Mouse (Mus musculus) CH12.LX (cell line): ENCODE results near the gene Col4a1.

ENCODE experiments used
- CHD1 ChIP-seq: IDR thresholded peaks from 2 replicates; pipeline ENCODE4 v1.6.1; 2012; ENCODE audit warnings: low read depth, low read length, improper control_type of control experiment, inconsistent platforms
- CTCF ChIP-seq, 2 experiments: IDR thresholded peaks in 1 of 2; conservative IDR thresholded peaks in 1 of 2; 2 replicates each; pipeline ENCODE4 v1.5.1; 2011 to 2012; ENCODE audit warnings: low read depth in 2 of 2, low read length in 2 of 2, improper control_type of control experiment in 1 of 2, inconsistent platforms in 1 of 2, mild to moderate bottlenecking in 1 of 2, moderate library complexity in 1 of 2
- E2F4 ChIP-seq: IDR thresholded peaks from 2 replicates; pipeline ENCODE4 v1.6.1; 2011; ENCODE audit warnings: low read depth, low read length, improper control_type of control experiment; ENCODE audit not compliant: insufficient replicate concordance
- EP300 ChIP-seq: IDR thresholded peaks from 2 replicates; pipeline ENCODE4 v1.6.1; 2011; ENCODE audit warnings: low read length, improper control_type of control experiment
- ETS1 ChIP-seq: conservative IDR thresholded peaks from 2 replicates; pipeline ENCODE4 v1.6.1; 2012; ENCODE audit warnings: low read depth, mild to moderate bottlenecking, inconsistent platforms, low read length, improper control_type of control experiment, moderate library complexity
- JUN ChIP-seq: IDR thresholded peaks from 2 replicates; pipeline ENCODE4 v1.6.1; 2011; ENCODE audit warnings: low read depth, mild to moderate bottlenecking, low read length, improper control_type of control experiment, moderate library complexity; ENCODE audit not compliant: insufficient read depth
- JUND ChIP-seq: conservative IDR thresholded peaks from 2 replicates; pipeline ENCODE4 v1.6.1; 2011; ENCODE audit warnings: low read depth, low read length, improper control_type of control experiment
- POLR2A ChIP-seq: IDR thresholded peaks from 2 replicates; pipeline ENCODE4 v1.6.1; 2011; ENCODE audit warnings: low read depth, mild to moderate bottlenecking, improper control_type of control experiment, low read length
- TCF12 ChIP-seq: IDR thresholded peaks from 2 replicates; pipeline ENCODE4 v1.6.1; 2014; ENCODE audit warnings: low read depth, mild to moderate bottlenecking, inconsistent platforms, low read length, improper control_type of control experiment
- UBTF ChIP-seq: IDR thresholded peaks from 2 replicates; pipeline ENCODE4 v1.6.1; 2012; ENCODE audit warnings: low read depth, mild to moderate bottlenecking, inconsistent platforms, low read length, improper control_type of control experiment, moderate library complexity
- USF1 ChIP-seq: IDR thresholded peaks from 2 replicates; pipeline ENCODE4 v1.6.1; 2014; ENCODE audit warnings: low read depth, mild to moderate bottlenecking, inconsistent platforms, low read length, improper control_type of control experiment

DNA sequence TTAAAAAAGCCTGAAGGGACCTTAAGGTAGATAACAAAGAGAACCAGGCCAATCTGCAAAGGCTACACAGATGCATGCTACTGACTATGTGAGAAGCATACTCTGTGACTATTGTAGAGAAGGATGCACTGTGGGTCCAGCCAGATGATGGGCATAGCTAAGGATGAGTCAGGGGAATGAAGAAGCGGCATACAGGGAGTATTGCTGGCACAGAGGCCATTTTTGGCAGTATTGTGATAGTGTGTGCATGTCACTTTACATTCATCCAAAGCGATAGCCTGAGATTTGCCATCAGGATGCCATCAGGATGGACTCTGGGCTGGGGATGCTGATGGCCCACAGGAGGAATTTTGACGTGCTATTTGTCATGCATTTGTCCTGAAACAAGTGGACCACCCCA, 25.5 kb downstream of the Col4a1 start:
- TF ChIP-seq CTCF (conservative IDR thresholded peaks at IDR 0.05 in 1 of 2, IDR thresholded peaks at IDR 0.05 in 1 of 2; ENCODE audit: low read depth in 2 of 2, low read length in 2 of 2) (no peak), JUND (no peak), ETS1 (no peak), POLR2A (no peak), EP300 (no peak), USF1 (no peak), CHD1 (no peak), TCF12 (no peak), E2F4 (no peak), JUN (no peak), UBTF (no peak)
